Mouse (Mus musculus) T-cell, adult 2 months (primary cell): ENCODE data around the gene Dynll2.
"Not testable (repeated sequence)": the region's sequence is repeated elsewhere in the genome, so short reads cannot be mapped to it uniquely, and the experiment has no call there.

Experiments used
- DNase-seq: peaks from one replicate; pipeline ENCODE4 v3.0.0; 2022; ENCODE audit warnings: low spot score

The Dynll2 gene

GRCm38 (mm10) chr11:87987861-87988260, 528 bp upstream of the Dynll2 start:
- DNase-seq, result no peak

GRCm38 (mm10) chr11:87986141-87986741, 1.1 kb downstream of the Dynll2 start:
- DNase-seq, result peak; percentile 55

- no peak for DNase-seq
Measured at GRCm38 (mm10) chr11:87985643-87986042, 1.7 kb downstream of the Dynll2 start.

GRCm38 (mm10) chr11:87984571-87984970, 2.8 kb downstream of the Dynll2 start:
- DNase-seq, result no peak

GRCm38 (mm10) chr11:87978905-87979304, 8.4 kb downstream of the Dynll2 start:
- DNase-seq, result no peak

- not testable (repeated sequence) for DNase-seq
Measured at GRCm38 (mm10) chr11:87977021-87977420, 10.3 kb downstream of the Dynll2 start.

- DNase-seq, result peak; percentile 63
Measured at GRCm38 (mm10) chr11:87974477-87975181, 12.7 kb downstream of the Dynll2 start.

GRCm38 (mm10) chr11:87973559-87974305, 13.6 kb downstream of the Dynll2 start:
- no peak for DNase-seq

- no peak for DNase-seq
Measured at GRCm38 (mm10) chr11:87972829-87973228, 14.5 kb downstream of the Dynll2 start.

- peak; percentile 39 for DNase-seq
Measured at GRCm38 (mm10) chr11:87968356-87969122, 18.8 kb downstream of the Dynll2 start.

GRCm38 (mm10) chr11:87967692-87968289, 19.5 kb downstream of the Dynll2 start:
- DNase-seq, result peak; percentile 86

- DNase-seq, result peak; percentile 57
Measured at GRCm38 (mm10) chr11:87966214-87966613, 21.1 kb downstream of the Dynll2 start.

- DNase-seq, result peak; percentile 31
Measured at GRCm38 (mm10) chr11:87965293-87965692, 22.0 kb downstream of the Dynll2 start.

- no peak for DNase-seq
Measured at GRCm38 (mm10) chr11:87957066-87957465, 30.3 kb downstream of the Dynll2 start.

- peak; percentile 60 for DNase-seq
Measured at GRCm38 (mm10) chr11:87955144-87955543, 32.2 kb downstream of the Dynll2 start.

- DNase-seq, result peak; percentile 19
Measured at GRCm38 (mm10) chr11:87949990-87950389, 37.3 kb downstream of the Dynll2 start.

- peak; percentile 79 for DNase-seq
Measured at GRCm38 (mm10) chr11:87935467-87935866, 51.9 kb downstream of the Dynll2 start.

GRCm38 (mm10) chr11:87933731-87934130, 53.6 kb downstream of the Dynll2 start:
- no peak for DNase-seq

GRCm38 (mm10) chr11:87930348-87930747, 57.0 kb downstream of the Dynll2 start:
- DNase-seq, result no peak
